Mouse (Mus musculus): ENCODE results near the gene Ddx23. TPM values are rescaled to one million over a fixed set of nuclear protein-coding genes. Genes with fewer than 3 reads are reported as not detected.

Ddx23 gene
- polyA plus RNA-seq (2014; fragmentation: Illumina TruSeq; extraction: RNeasy Lipid Tissue Mini Kit (QIAGEN cat#74804); ENCODE audit: low read depth, low replicate concordance) = 2.1 TPM

DNA sequence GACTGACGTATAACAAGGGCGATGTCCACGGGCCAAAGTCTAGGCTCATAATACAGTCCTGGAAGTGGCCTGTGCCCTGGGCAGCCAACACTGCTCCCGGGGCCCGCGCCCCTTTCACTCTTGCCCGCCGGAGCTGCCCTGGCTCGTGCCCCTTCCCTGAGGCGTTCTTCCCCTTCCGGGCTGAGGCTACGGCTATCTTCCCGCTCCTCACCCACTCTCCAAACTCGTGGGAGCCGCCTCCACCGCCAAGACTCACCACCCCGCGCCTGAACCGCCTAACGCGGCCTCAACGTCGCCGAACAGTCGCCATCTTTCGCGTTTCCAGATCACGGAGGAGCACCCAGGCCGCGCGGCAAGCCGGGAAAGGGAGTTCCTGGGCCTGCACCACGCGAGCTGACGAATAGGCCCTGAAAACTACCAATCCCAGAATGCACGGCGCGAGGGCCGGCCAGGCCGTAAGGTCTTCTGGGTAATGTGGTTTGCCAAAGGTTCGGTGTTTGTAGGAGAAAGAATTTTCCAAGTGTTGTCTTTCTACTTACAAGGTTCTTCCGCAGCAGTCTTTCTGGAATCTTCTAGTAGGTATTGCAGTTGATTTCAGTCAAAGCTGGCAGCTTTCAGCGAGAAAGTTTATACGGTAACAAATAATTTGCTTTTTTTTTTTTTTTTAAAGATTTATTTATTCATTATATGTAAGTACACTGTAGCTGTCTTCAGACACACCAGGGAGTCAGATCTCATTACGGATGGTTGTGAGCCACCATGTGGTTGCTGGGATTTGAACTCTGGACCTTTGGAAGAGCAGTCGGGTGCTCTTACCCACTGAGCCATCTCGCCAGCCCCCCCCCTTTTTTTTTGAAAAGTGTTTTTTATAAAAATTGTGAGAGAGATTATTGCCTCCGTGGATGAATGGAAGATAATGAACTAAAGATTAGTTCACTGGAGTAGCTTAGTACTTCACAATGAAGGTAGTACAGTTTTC, at the start of gene Ddx23:
Ddx23 (minus strand) TSS at position 328 of the 979 bp plus-strand sequence.

DNA sequence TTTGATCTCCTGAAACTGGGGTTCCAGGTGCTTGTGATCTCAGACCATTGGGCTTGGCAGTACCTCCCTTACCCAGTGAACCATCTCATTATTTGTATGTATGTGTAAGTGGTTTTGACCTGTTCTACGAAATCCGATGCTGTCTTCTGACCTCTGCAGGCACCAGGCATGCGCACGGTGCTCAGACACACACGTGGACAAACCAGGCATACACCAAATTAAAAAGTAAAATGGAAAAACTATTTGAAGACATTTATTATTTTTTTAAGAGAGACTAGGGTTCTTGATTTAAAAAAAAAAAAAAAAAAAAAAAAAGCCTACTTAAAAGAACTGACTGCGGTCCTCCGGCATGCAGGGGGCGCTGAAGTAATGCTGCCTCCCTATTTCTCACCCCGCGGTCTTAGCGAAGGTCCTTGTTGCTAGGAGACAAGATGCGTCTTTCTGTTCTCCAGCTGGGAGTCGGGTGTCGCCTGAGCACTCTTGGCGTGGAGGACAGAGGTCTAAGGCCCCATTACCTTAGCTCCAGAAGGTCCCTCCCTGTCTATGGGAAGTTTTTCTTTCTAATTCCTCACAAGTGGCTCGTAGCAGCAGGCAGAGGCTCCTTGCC, 45.2 kb upstream of the Ddx23 start, which contains the start of gene Ccdc65:
Ccdc65 (plus strand) TSS at position 442 of the 607 bp plus-strand sequence.

GRCm38 (mm10) chr15:98676940-98677728, 14.4 kb upstream of the Ddx23 start, which contains the start of gene Rnd1:
Gene Rnd1 (minus strand): TSS chr15:98677461.

GRCm38 (mm10) chr15:98630540-98630939, 32.2 kb downstream of the Ddx23 start, which contains the start of gene Cacnb3:
Gene Cacnb3 (plus strand): TSS chr15:98630840.

GRCm38 (mm10) chr15:98609331-98610130, 53.2 kb downstream of the Ddx23 start, which contains the start of gene Adcy6:
Gene Adcy6 (minus strand): TSS chr15:98610076.

Other genes with a start within 250 kb of the Ddx23 start
- gene Olfr282, start 231.7 kb downstream of the Ddx23 start, polyA plus RNA-seq (2014; fragmentation: Illumina TruSeq; extraction: RNeasy Lipid Tissue Mini Kit (QIAGEN cat#74804); ENCODE audit: low read depth, low replicate concordance) = not detected
- not detected for gene Olfr281, start 210.3 kb downstream of the Ddx23 start, polyA plus RNA-seq (2014; fragmentation: Illumina TruSeq; extraction: RNeasy Lipid Tissue Mini Kit (QIAGEN cat#74804); ENCODE audit: low read depth, low replicate concordance)
- gene OR5BS1P, start 193.0 kb downstream of the Ddx23 start, polyA plus RNA-seq (2014; fragmentation: Illumina TruSeq; extraction: RNeasy Lipid Tissue Mini Kit (QIAGEN cat#74804); ENCODE audit: low read depth, low replicate concordance) = not detected
- not detected for gene Lalba, start 180.2 kb downstream of the Ddx23 start, polyA plus RNA-seq (2014; fragmentation: Illumina TruSeq; extraction: RNeasy Lipid Tissue Mini Kit (QIAGEN cat#74804); ENCODE audit: low read depth, low replicate concordance)
- not detected for gene Olfr279, start 170.5 kb downstream of the Ddx23 start, polyA plus RNA-seq (2014; fragmentation: Illumina TruSeq; extraction: RNeasy Lipid Tissue Mini Kit (QIAGEN cat#74804); ENCODE audit: low read depth, low replicate concordance)
- 23.9 TPM for gene Kansl2, start 128.6 kb downstream of the Ddx23 start, polyA plus RNA-seq (2014; fragmentation: Illumina TruSeq; extraction: RNeasy Lipid Tissue Mini Kit (QIAGEN cat#74804); ENCODE audit: low read depth, low replicate concordance)
- 50.1 TPM for gene Ccnt1, start 92.0 kb downstream of the Ddx23 start, polyA plus RNA-seq (2014; fragmentation: Illumina TruSeq; extraction: RNeasy Lipid Tissue Mini Kit (QIAGEN cat#74804); ENCODE audit: low read depth, low replicate concordance)
- gene 4930415O20Rik, start 91.9 kb downstream of the Ddx23 start, polyA plus RNA-seq (2014; fragmentation: Illumina TruSeq; extraction: RNeasy Lipid Tissue Mini Kit (QIAGEN cat#74804); ENCODE audit: low read depth, low replicate concordance) = 141 TPM
- 1.2 TPM for gene Adcy6, start 52.8 kb downstream of the Ddx23 start, polyA plus RNA-seq (2014; fragmentation: Illumina TruSeq; extraction: RNeasy Lipid Tissue Mini Kit (QIAGEN cat#74804); ENCODE audit: low read depth, low replicate concordance)
- gene Cacnb3, start 32.1 kb downstream of the Ddx23 start, polyA plus RNA-seq (2014; fragmentation: Illumina TruSeq; extraction: RNeasy Lipid Tissue Mini Kit (QIAGEN cat#74804); ENCODE audit: low read depth, low replicate concordance) = not detected
- not detected for gene Rnd1, start 14.6 kb upstream of the Ddx23 start, polyA plus RNA-seq (2014; fragmentation: Illumina TruSeq; extraction: RNeasy Lipid Tissue Mini Kit (QIAGEN cat#74804); ENCODE audit: low read depth, low replicate concordance)
- gene Ccdc65, start 45.3 kb upstream of the Ddx23 start, polyA plus RNA-seq (2014; fragmentation: Illumina TruSeq; extraction: RNeasy Lipid Tissue Mini Kit (QIAGEN cat#74804); ENCODE audit: low read depth, low replicate concordance) = 127 TPM
- gene Fkbp11, start 65.3 kb upstream of the Ddx23 start, polyA plus RNA-seq (2014; fragmentation: Illumina TruSeq; extraction: RNeasy Lipid Tissue Mini Kit (QIAGEN cat#74804); ENCODE audit: low read depth, low replicate concordance) = not detected
- gene Arf3, start 100.3 kb upstream of the Ddx23 start, polyA plus RNA-seq (2014; fragmentation: Illumina TruSeq; extraction: RNeasy Lipid Tissue Mini Kit (QIAGEN cat#74804); ENCODE audit: low read depth, low replicate concordance) = 19.6 TPM
- 0.20 TPM for gene Wnt10b, start 115.3 kb upstream of the Ddx23 start, polyA plus RNA-seq (2014; fragmentation: Illumina TruSeq; extraction: RNeasy Lipid Tissue Mini Kit (QIAGEN cat#74804); ENCODE audit: low read depth, low replicate concordance)
- gene Wnt1, start 127.0 kb upstream of the Ddx23 start, polyA plus RNA-seq (2014; fragmentation: Illumina TruSeq; extraction: RNeasy Lipid Tissue Mini Kit (QIAGEN cat#74804); ENCODE audit: low read depth, low replicate concordance) = not detected
- gene Ddn, start 146.6 kb upstream of the Ddx23 start, polyA plus RNA-seq (2014; fragmentation: Illumina TruSeq; extraction: RNeasy Lipid Tissue Mini Kit (QIAGEN cat#74804); ENCODE audit: low read depth, low replicate concordance) = not detected
- gene Prkag1, start 168.6 kb upstream of the Ddx23 start, polyA plus RNA-seq (2014; fragmentation: Illumina TruSeq; extraction: RNeasy Lipid Tissue Mini Kit (QIAGEN cat#74804); ENCODE audit: low read depth, low replicate concordance) = 17.5 TPM
- gene Kmt2d, start 208.3 kb upstream of the Ddx23 start, polyA plus RNA-seq (2014; fragmentation: Illumina TruSeq; extraction: RNeasy Lipid Tissue Mini Kit (QIAGEN cat#74804); ENCODE audit: low read depth, low replicate concordance) = 2.5 TPM
- gene Rhebl1, start 231.6 kb upstream of the Ddx23 start, polyA plus RNA-seq (2014; fragmentation: Illumina TruSeq; extraction: RNeasy Lipid Tissue Mini Kit (QIAGEN cat#74804); ENCODE audit: low read depth, low replicate concordance) = 1.7 TPM
- gene Dhh, start 235.6 kb upstream of the Ddx23 start, polyA plus RNA-seq (2014; fragmentation: Illumina TruSeq; extraction: RNeasy Lipid Tissue Mini Kit (QIAGEN cat#74804); ENCODE audit: low read depth, low replicate concordance) = 4.0 TPM